Mouse (Mus musculus) E14TG2a.4 (cell line): ENCODE data around the gene Taf6l.

Source experiments
- CTCF ChIP-seq: conservative IDR thresholded peaks from 2 replicates; pipeline ENCODE4 v1.5.1; 2014; ENCODE audit warnings: low read length
- NANOG ChIP-seq: IDR thresholded peaks from 2 replicates; pipeline ENCODE4 v1.6.1; 2014; ENCODE audit warnings: borderline replicate concordance, low read length, mixed read lengths
- POU5F1 ChIP-seq: IDR thresholded peaks from 2 replicates; pipeline ENCODE4 v1.6.1; 2014; ENCODE audit warnings: low read length, borderline replicate concordance

GRCm38 (mm10) chr19:8739646-8740045 lies 46.6 kb downstream of the Taf6l start:
- no peak for TF ChIP-seq CTCF
- TF ChIP-seq POU5F1 = no peak
- no peak for TF ChIP-seq NANOG
